Mouse (Mus musculus) ES-Bruce4 (cell line): ENCODE measurements around the gene Alyref.

Experiments
- EP300 ChIP-seq: IDR thresholded peaks from 2 replicates; pipeline ENCODE4 v1.6.1; 2011; ENCODE audit warnings: low read depth, low read length; ENCODE audit not compliant: insufficient read depth
- POLR2A ChIP-seq: IDR thresholded peaks from one replicate; pipeline ENCODE4 v1.8.1; 2011; ENCODE audit warnings: low read length; ENCODE audit not compliant: insufficient read depth

DNA sequence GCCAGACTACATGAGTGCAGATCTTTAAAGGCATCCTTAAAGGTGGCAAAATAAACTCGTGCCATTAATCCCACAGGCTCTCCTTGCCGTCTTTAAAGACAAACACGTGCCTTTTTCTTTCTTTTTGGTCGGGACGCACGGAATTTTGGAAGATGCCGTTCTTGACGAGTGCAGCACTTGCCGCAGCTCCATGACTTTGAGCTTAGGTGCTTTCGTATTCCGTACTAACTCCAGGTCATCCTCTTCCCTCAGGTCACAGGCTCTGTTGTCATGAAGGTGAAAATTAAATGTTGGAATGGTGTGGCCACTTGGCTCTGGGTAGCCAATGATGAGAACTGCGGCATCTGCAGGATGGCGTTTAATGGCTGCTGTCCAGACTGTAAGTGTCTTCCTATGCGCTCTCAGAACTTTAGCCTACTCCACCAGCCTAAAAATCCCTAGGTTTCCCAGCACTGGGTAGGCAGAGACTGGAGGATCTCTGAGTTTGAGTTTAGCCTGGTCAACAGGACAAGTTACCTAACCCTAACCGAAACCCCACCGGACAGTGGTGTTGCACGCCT lies 905 bp upstream of the Alyref start:
- TF ChIP-seq EP300 (no peak), POLR2A (no peak)
